Mouse (Mus musculus) adrenal gland, postnatal 14 days (tissue): Measurements from ENCODE around the gene Rps5. TPM values are rescaled to one million over a fixed set of nuclear protein-coding genes. Genes with fewer than 3 reads are reported as not detected.
"Not testable (repeated sequence)": the region's sequence is repeated elsewhere in the genome, so short reads cannot be mapped to it uniquely, and the experiment has no call there.

Source experiments
- DNase-seq: peaks from one replicate; pipeline ENCODE4 v3.0.0; 2021; ENCODE audit warnings: mixed read lengths
- total RNA-seq: library from RNA; stranded (reverse); gene quantifications from 2 replicates; pipeline ENCODE4 v1.2.3, GENCODE M21; 2021

Gene Rps5
- total RNA-seq, 1 experiment from 2014 or later, result 842 TPM

DNA sequence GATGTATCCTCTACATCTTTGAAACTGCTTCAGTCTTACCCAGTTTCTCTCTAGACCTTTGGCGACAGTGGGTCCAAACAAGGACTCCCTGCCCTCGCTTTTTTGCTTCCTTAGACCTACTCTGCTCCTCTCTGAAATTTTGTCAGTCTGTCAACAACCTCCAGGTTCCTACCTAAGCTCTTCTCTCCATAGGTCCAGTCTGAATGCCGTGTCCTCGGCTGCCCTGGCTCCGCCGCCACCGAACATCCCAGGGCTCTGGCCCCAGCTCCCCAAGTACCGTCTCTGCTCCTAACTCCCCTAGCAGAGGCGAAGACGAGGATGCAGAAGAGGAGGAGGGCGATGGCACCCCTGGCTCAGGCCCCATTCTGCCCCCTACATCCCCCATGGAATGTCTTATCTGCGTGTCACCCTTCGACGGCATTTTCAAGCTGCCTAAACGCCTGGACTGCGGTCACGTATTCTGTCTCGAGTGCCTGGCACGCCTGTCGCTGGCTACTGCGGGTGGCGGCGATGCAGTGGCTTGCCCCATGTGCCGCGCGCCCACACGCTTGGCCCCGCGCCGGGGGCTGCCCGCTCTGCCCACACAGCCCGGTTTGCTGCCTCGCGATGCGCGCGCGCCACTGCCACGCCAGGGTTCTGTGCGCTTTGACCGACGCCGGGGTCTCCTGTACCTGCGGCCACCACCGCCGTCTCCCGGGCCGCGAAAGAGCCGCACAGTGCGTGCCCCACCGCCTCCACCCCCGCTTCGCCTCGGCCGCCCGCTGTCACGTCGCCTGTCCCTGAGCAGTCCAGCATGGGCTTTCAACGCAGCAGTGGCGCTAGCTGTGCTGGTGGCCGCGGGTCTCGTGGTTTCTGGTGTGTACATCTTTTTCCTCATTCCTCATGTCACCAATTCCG lies 5.9 kb downstream of the Rps5 start:
- DNase-seq, result peak; percentile 45

DNA sequence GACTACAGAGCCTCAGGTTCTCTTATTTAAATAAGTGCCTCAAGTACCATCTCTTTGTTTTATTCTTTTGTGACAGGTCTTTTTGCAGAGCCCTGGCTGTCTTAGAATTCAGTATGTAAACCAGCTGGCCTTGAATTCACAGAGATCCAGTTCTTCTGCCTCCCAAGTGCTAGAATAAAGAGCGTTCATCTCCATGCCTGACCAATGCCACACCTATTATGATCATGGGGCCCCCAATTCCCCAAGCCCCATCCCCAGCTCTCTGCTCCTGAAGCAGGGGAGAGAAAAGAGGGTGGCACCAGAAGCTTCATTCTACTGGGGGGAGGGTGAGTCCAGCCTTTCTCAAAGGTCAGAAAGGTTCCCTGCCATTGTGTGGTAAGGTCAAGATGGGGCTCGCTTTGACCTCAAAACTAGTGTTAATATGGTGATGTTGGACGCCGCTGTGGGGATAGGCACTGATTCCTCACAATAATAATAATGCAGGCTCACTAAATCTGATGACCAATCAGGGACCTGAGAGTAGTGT lies 11.6 kb downstream of the Rps5 start:
- DNase-seq, result no peak

DNA sequence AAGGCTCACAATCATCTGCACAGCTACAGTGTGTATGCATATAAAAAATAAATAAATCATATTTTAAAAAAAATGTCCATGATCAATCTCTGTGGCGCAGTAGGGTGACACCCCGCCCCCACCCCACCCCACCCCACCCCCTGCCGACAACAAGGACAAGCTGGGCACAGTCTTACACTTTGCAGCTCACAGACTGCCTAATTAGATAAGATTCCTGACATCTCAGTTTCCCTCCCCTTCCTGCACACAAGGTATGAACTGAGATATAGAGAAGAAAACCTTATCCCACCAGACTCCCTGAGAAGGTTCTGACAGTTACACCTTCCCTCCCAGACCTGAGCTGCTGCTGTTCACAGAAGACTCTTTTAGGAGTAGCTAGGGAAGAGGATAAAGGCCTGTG lies 12.7 kb downstream of the Rps5 start:
- DNase-seq, result no peak

DNA sequence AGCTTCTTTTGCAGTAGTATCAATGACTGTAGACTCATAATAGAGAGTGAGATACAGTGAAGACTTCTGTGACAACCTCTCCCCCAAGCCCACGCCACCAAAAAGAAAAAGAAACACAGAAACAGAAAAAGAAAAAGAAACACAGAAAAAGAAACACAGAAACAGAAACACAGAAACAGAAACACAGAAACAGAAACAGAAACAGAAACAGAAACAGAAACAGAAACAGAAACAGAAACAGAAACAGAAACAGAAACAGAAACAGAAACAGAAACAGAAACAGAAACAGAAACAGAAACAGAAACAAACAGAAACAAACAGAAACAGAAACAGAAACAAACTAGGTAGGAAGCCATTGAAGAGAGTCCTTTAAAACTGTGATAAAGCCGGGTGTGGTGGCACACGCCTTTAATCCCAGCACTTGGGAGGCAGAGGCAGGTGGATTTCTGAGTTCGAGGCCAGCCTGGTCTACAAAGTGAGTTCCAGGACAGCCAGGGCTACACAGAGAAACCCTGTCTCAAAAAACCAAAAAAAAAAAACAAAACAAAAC lies 15.2 kb downstream of the Rps5 start:
- DNase-seq, result not testable (repeated sequence)

DNA sequence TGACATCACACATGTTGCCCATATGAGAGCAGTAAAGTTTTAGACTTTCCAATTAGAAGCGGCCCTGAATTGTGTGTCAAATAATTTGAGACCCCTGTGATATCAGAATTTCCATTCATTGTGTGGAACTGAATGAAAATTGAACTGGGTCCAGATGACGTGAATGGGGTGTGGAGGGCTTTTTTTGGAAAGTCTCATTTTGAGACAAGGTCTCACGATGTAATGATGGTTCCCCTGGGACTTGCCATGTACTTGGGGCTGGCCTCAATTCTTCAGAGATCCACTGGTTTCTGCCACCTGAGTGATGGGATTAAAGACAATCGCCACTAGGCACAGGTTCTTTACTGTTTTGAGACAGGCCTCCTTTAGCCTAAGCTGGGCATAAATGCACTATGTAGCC lies 18.5 kb downstream of the Rps5 start:
- DNase-seq, result no peak

DNA sequence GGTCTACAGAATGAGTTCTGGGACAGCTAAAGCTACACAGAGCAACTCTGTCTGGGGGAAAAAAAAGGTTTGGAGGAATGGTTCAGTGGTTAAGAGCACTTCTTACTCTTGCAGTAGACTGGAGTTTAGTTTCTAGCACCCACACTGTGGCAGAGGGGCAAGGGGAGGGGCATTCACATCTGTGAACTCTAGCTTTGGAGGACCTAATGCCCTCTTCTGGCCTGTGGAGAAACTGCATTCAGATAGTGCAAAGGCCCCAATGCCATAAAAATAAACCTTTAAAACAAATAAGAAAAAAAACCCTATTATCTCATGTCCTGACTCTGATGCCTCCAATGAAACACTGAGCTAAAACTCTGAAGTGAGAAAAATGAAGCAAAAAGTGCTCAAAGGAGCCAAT lies 21.4 kb downstream of the Rps5 start:
- DNase-seq, result peak; percentile 27

DNA sequence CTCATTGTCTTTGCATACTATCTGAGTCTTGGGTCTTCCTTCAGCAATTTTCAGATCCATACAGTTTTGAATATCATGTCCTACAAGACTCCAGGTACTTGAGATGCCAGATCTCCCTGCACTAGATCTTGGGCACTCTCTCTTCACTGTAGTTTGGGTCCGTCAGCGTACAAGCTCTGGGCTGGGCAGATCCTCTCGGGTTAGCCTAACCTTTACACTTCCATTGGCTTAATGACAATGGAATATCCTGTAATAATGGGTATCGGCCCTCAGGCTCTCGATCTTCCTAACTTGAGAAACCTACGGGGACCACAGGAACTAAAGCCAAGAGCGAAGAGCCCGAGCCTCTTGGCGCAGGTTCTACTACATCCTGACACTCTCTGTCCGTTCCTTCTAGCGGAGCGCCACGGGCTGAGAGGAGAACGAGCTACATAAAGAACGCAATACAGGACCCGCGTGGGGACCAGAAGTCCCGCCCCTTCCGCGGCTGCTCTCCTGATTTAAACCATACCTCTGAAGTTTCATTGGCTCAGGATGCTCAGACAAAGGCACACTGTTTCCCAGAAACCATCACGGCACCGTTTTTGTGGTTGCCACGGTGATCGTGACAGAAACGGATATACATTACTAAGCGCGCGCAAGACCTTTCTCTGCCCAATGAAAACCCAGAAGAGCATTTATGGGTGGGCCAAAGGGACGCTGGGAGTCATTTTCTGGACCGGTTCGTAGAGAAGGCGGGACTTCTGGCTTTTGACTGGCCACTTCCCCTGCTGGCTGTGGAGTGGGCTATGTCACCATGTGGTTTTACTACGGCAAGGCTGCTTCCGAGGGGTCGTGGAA lies 27.2 kb downstream of the Rps5 start:
- peak; percentile 95 for DNase-seq

DNA sequence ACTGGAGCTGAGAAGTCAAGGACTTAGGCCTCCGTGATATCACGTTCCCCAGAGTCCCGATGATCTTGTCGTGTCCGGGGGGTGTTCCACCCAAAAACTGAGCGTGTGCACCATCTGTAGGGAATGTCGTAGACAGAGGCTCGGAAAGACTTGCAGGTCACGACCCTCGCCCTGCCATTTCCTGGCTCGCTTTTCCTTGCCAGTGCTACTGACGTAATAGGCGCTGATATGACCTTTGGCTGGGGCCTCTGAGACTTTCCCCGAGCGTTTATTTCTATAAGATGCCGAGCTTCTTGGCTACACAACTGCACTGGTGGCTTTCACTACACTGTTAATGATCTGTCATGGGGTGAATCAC lies 27.8 kb downstream of the Rps5 start:
- no peak for DNase-seq

DNA sequence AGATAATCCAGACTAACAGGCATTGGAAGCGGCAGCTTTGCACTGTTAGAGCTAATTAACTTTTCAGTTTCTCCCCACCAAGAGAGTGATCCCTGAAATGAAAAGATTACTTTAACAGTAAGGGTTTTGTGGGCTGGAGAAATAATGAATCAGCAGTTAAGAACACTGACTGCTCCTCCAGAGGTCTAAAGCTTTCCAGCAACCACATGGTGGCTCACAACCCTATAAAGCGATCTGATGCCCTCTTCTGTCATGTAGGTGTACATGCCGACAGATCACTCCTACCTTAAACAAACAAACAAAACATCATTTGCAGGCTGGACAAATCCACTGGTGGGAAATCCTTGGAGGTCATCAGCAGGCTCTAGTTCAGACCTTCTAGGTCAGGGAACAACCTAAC lies 32.8 kb downstream of the Rps5 start:
- no peak for DNase-seq

DNA sequence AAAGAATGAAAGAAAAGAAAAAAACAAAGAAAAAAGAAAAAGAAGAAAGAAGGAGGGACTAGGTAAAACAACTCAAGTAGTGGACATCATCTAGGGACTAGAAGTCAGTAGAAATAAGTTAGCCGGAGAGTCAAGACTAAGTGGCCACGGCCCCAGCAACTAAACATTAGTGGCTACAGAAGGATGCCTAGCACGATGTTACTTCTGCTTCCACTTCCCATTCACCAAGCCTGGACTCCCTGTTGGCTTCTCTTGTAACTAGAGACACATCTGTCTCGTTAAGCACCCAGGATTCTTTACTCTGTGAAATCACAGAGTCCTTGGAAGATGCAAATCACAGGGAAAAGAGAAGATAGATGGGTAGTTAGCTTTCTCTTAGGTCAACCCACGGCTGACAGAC lies 35.4 kb downstream of the Rps5 start:
- DNase-seq, result no peak

DNA sequence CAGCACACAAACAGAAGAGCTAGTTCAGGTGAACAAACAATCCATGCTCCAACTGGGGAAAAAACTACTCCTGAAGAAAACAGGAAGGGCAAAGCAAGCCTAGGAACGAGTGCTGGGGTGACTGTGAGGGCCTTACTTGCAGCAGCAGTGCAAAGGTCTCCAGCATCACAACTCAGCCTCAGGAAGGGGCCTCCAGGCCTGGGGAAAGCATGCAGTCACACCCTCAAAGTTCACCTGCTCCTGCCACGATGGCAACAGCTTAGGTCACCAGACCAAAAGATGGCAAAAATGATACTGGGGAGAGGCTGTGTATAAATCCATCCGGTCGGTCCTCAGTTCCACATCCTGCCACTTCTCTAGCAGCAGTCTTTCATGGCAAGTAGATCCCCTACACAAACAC lies 36.9 kb downstream of the Rps5 start:
- no peak for DNase-seq

DNA sequence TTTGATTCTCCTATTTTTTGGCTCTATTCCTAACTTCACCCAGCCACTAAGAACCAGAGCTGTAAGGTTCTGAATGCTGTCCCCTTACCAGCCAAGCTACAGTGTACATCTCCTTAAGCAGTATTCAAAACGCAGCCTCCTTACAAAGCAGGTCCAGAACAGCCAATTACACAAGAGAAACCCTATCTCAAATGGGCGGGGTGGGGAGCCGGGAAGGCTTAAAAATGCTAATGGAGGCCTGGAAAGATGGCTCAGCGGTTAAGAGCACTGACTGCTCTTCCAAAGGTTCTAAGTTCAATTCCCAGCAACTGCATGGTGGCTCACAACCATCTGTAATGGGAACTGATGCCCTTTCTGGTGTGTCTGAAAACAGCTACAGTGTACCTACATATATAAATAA lies 37.6 kb downstream of the Rps5 start:
- no peak for DNase-seq

DNA sequence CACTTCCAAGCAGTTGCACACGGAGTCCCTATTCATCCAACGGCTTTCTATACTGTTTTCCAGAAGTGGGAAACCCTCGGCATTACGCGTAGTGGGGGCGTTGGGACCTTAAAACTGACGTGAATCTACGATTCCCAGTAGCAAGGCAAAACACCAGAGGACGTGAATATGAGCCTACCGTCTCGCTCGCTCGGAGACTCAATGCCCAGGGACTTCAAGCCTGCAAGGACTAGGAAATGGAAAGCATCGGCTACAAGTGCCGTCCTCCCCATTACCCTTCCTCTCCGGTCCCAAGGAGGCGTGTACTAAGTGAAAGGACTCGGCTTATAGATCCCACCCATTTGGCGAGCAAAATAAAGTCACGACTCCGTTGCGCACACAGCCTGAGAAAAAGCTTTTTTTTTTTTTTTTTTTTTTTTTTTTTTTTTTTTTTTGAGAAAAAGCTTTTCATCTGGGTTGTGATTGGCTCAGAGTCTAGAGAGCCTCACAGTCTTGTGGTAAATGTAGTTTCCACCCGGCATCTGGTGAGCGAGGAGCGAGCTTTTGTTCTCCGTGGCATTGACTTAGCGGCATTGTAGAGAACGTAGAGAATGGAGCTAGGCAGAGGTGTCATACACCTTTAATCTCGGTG lies 39.5 kb downstream of the Rps5 start:
- DNase-seq, result peak; percentile 71

DNA sequence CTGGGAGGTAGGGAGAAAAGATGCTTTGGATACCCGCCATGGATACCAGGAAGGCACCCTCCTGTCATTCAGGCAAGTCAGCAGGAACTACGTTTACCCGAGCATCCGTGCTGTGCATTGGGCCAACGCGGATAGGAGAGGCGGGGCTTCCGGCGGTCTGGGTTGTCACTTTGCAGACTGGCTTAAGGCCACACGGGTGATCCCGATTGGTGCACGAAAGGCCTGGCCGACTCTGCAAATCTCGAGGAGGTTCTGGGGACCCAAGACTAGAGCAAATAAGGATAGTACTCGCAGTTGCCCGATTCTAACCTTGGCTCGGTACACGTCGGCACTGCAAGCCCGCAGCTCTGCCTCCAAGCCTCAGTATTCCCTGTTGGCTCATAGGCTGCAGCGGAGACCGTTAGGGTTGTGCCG lies 43.6 kb downstream of the Rps5 start, which contains the start of gene Zfp324:
TSS of gene Zfp324 (plus strand) at position 161 of the 414 bp plus-strand sequence.
- DNase-seq, result peak; percentile 95

DNA sequence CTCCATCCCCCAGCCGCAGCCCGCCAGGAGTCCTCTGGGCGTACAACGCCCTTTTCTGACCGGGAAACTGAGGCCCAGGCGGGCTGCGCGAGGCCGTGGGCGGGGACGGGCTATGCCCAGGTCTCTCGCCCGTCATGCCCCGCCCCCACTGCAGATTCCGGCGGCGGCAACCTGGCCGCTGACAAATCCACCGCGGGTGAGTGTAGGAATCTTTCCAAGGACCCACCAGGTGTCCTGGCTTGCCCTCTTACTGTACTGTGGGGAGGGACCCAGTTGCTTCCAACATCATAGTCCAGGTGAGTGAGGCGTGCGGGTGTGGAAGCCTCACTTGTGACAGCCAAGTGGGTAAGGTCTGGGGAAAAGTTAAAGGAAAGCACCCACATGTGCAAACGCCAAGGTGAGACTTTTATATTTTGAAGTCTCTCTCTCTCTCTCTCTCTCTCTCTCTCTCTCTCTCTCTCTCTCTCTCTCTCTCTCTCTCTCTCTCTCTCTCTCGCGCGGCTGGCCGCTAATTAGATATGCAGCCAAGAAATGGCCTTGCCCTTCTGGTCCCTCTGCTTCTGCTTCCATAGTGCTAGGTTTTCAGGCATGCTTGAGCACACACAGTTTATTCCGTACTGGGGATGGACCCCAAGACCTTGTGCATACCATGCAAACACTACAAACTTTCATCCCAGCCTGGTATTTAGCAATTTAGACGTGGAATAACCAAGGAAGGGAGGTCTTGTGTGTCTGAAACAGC lies 44.2 kb downstream of the Rps5 start:
- DNase-seq, result peak; percentile 74

DNA sequence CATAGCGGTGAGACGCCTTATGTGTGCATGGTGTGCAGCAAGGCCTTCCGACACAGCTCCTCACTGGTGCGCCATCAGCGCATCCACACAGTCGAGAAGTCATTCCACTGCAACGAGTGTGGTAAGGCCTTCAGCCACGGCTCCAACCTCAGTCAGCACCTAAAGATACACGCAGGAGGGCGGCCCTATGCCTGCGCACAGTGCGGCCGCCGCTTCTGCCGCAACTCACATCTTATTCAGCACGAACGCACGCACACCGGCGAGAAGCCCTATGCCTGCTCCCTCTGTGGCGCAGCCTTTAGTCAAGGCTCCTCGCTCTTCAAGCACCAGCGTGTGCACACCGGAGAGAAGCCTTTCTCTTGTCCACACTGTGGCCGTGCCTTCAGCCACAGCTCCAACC lies 48.8 kb downstream of the Rps5 start:
- DNase-seq, result no peak

Other genes starting within 250 kb of the Rps5 start
- not detected in 2 replicates for gene Vmn2r55, start 237.3 kb upstream of the Rps5 start, total RNA-seq
- not detected in 2 replicates for gene Vmn2r56, start 187.3 kb upstream of the Rps5 start, total RNA-seq
- gene Zscan18, start 118.7 kb upstream of the Rps5 start, total RNA-seq, result 2.8 and 3.7 TPM in 2 replicates
- 9.0 and 11.8 TPM in 2 replicates for gene Zfp329, start 103.4 kb upstream of the Rps5 start, total RNA-seq
- gene Zfp110, start 87.5 kb upstream of the Rps5 start, total RNA-seq, result 22.8 and 23.2 TPM in 2 replicates
- gene Zfp128, start 41.1 kb upstream of the Rps5 start, total RNA-seq, result 3.7 and 4.7 TPM in 2 replicates
- 11.0 and 12.5 TPM in 2 replicates for gene Zscan22, start 24.5 kb upstream of the Rps5 start, total RNA-seq
- gene Rnf225, start 5.1 kb downstream of the Rps5 start, total RNA-seq, result 0.41 and 0.52 TPM in 2 replicates
- 8.0 and 9.5 TPM in 2 replicates for gene Zfp324, start 43.5 kb downstream of the Rps5 start, total RNA-seq
- gene Zfp446, start 55.6 kb downstream of the Rps5 start, total RNA-seq, result 6.0 and 7.2 TPM in 2 replicates
- gene Slc27a5, start 75.9 kb downstream of the Rps5 start, total RNA-seq, result 2.6 and 51.1 TPM in 2 replicates
- gene Trim28, start 76.8 kb downstream of the Rps5 start, total RNA-seq, result 247 and 252 TPM in 2 replicates
- gene Zbtb45, start 87.7 kb downstream of the Rps5 start, total RNA-seq, result 12.8 and 13.2 TPM in 2 replicates
- gene Chmp2a, start 112.5 kb downstream of the Rps5 start, total RNA-seq, result 173 and 179 TPM in 2 replicates
- gene Ube2m, start 116.0 kb downstream of the Rps5 start, total RNA-seq, result 191 and 201 TPM in 2 replicates
- gene Mzf1, start 132.5 kb downstream of the Rps5 start, total RNA-seq, result 2.6 and 3.4 TPM in 2 replicates
- not detected in 2 replicates for gene Vmn1r85, start 172.9 kb downstream of the Rps5 start, total RNA-seq
- not detected in 2 replicates for gene Vmn1r86, start 197.6 kb downstream of the Rps5 start, total RNA-seq
- gene Vmn1r87, start 217.9 kb downstream of the Rps5 start, total RNA-seq, result not detected in 2 replicates
- 0.11 and 0.19 TPM in 2 replicates for gene Vmn1r88, start 237.3 kb downstream of the Rps5 start, total RNA-seq